Mouse (Mus musculus): Measurements from ENCODE around the gene Pex14.

DNA sequence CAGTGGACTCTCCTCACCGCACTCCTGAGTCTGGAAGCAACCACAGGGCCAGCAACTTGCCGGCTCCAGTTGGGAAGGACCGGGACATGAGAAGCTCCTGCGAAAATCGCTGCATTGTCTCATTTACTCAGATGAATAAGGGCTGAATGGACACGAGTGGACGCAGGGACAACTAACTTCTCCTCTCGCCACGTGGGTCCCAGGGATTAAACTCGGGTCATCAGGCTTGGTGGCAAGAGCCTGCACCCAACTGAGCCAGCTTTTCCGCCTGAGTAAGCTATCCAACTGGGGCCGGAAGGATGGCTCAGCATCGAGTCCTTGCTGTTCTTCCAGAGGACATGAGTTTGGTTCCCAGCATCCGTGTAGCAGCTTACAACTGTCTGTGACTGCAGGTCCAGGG, 126.3 kb downstream of the Pex14 start:
- no peak for TF ChIP-seq CTCF (IDR thresholded peaks at IDR 0.05)
- no peak for TF ChIP-seq EP300 (IDR thresholded peaks at IDR 0.05)

All from lung, postnatal 0 days (tissue).